Mouse (Mus musculus) frontal cortex, postnatal 14 days (tissue): Measurements from ENCODE around the gene Fam47e.

Source experiments
- DNase-seq, 2 experiments: peaks; one replicate each; pipeline ENCODE4 v3.0.0; 2022; ENCODE audit warnings: low spot score in 2 of 2

Fam47e gene

GRCm38 (mm10) chr5:92602691-92603690 lies 48.1 kb downstream of the Fam47e start, which contains the start of gene Stbd1:
TSS of gene Stbd1 (plus strand) at chr5:92603041.
- DNase-seq, result no peak

GRCm38 (mm10) chr5:92604452-92605247 lies 49.8 kb downstream of the Fam47e start:
- no peak for DNase-seq

DNA sequence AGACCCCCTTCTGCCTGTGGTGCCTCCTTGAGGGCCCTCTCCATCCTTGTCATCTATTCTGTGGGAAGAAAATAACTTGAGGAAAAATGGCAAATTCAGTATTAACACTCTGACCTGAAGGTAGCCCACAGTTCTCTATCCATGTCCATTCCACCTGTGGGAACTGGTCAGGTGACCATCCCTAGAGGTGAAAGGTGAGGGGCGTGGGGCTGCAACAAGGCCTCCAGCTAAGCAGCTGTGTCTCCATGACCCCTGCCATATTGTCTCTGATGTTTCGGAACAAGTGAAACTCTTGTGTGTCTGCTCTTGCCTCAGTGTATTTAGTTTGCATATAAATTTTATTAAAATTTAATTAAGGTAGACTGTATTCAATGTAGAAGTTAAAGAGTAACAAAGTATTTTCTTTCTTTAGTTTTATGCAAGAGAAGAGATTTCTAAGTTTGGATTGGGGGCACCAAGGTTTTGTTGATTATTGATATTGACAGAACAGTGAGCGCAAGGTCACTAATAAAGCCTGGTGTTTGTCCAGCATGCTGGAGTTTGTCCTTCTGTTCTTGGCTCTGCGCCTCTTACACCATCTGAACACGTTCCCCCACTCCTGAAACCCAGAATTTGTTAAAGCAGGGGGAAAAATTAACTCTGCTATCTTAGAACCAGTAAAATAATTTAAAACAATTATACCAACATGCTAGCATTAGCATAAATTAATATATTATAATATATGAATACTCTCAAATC lies 52.8 kb downstream of the Fam47e start:
- no peak for DNase-seq

GRCm38 (mm10) chr5:92612756-92613155 lies 57.9 kb downstream of the Fam47e start:
- no peak for DNase-seq

DNA sequence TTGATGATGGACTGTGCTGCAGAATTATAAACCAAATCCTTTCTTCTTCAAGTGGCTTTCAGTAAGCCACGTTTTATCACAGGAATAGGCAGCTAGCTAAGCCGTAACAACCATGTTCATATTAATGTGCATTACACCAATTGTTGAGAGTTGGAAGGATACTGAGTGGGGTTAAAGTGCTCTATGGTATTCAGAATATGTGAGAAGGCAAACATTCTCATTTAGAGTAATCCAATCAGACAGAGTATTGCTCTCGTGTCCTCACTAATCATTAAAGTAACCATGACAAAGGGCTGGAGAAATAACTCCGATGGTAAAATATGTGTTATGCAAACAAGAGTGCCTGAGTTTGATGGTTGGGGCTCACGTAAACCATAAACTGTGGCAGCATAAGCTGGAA lies 67.0 kb downstream of the Fam47e start:
- no peak for DNase-seq

- no peak for DNase-seq
Measured at GRCm38 (mm10) chr5:92627896-92628295, 73.0 kb downstream of the Fam47e start.

DNA sequence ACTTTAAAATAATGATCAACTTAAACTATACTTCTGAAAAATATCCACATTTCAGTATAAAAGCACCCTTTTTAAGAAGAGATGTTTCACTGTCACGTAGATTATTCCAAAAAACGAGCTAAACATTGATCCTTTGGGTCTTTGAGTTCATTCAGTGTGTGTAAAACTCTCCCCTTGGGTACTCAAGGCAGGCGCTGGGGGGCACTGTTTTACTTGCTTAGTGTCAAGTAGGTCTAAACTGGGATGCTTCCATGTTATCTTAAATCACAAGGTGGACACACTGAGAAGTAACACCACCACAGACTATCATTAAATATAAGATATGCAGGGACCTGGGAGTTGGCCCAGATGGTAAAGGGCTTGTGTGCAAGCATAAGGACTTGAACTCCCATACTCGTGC lies 78.7 kb downstream of the Fam47e start:
- DNase-seq, result no peak

GRCm38 (mm10) chr5:92634916-92635315 lies 80.0 kb downstream of the Fam47e start:
- DNase-seq, result no peak

GRCm38 (mm10) chr5:92635891-92636290 lies 81.0 kb downstream of the Fam47e start:
- DNase-seq, result no peak

DNA sequence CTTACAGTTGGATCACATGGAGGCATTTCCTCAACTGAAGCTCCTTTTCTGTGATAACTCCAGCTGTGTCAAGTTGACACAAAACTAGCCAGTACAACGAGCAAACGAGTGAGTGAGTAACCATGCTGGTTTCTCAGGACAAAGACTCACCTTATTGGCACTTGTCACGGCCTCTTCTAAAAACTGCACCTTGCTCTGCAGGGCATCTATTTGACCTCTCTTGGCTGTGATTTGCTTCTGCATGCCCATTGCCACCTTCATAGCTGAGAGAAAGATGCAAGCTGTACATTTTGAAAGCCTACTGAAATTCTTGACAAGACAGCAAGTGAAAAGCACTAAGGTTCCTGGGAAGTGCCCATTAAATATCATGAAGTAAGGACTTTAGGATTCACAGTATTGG lies 86.0 kb downstream of the Fam47e start:
- no peak for DNase-seq
